Mouse (Mus musculus): ENCODE measurements around the gene Kmt2a. TPM values are rescaled to one million over a fixed set of nuclear protein-coding genes. Genes with fewer than 3 reads are reported as not detected.

Kmt2a gene
- total RNA-seq, 2 experiments from 2014 or later, result 61.3 to 78.3 TPM

Other genes with a start within 250 kb of the Kmt2a start
- not detected for gene Treh, start 208.1 kb downstream of the Kmt2a start, total RNA-seq (2021)
- gene Phldb1, start 146.1 kb downstream of the Kmt2a start, total RNA-seq (2021), result 10 to 100 TPM; 88.5 to 95.6 TPM
- 100 to 1,000 TPM; 104 to 112 TPM for gene Arcn1, start 113.5 kb downstream of the Kmt2a start, total RNA-seq (2021)
- gene Ift46, start 113.4 kb downstream of the Kmt2a start, total RNA-seq (2021), result 10 to 100 TPM; 68.1 to 69.1 TPM
- gene Tmem25, start 82.0 kb downstream of the Kmt2a start, total RNA-seq (2021), result 10 to 100 TPM; 43.3 to 51.6 TPM
- gene Ttc36, start 78.2 kb downstream of the Kmt2a start, total RNA-seq (2021), result 1 to 10 TPM in 1 of 2 experiments, under 1 TPM in 1; 0.95 to 1.6 TPM
- 100 to 1,000 TPM; 339 to 375 TPM for gene Atp5l, start 39.4 kb upstream of the Kmt2a start, total RNA-seq (2021)
- 10 to 100 TPM; 72.1 to 78.3 TPM for gene Ube4a, start 84.3 kb upstream of the Kmt2a start, total RNA-seq (2021)
- not detected for gene Cd3g, start 99.1 kb upstream of the Kmt2a start, total RNA-seq (2021)
- not detected for gene Cd3d, start 100.5 kb upstream of the Kmt2a start, total RNA-seq (2021)
- not detected for gene Cd3e, start 128.3 kb upstream of the Kmt2a start, total RNA-seq (2021)
- 1 to 10 TPM in 1 of 2 experiments, under 1 TPM in 1; 0.42 to 1.1 TPM for gene Mpzl2, start 158.5 kb upstream of the Kmt2a start, total RNA-seq (2021)
- gene Mpzl3, start 173.9 kb upstream of the Kmt2a start, total RNA-seq (2021), result 1 to 10 TPM; 6.6 to 6.9 TPM
- under 1 TPM; 0.20 to 0.30 TPM for gene Jaml, start 197.9 kb upstream of the Kmt2a start, total RNA-seq (2021)
- 100 to 1,000 TPM; 253 to 275 TPM for gene Scn2b, start 236.5 kb upstream of the Kmt2a start, total RNA-seq (2021)